Mouse (Mus musculus): ENCODE measurements around the gene Cntfr. TPM values are rescaled to one million over a fixed set of nuclear protein-coding genes. Genes with fewer than 3 reads are reported as not detected.

Cntfr gene
- polyA plus RNA-seq (2012; rRNA removed; ENCODE audit: low replicate concordance): 2.2 and 3.4 TPM in 2 replicates

GRCm38 (mm10) chr4:41696930-41697841 is at the start of gene Cntfr:
Gene Cntfr (minus strand): TSS chr4:41697089.

GRCm38 (mm10) chr4:41731052-41731765 is 34.3 kb upstream of the Cntfr start, which contains the start of gene Arid3c:
Gene Arid3c (minus strand): TSS chr4:41731142.

GRCm38 (mm10) chr4:41722918-41723351 is 26.0 kb upstream of the Cntfr start, which contains the start of gene Dctn3:
Gene Dctn3 (minus strand): TSS chr4:41723170.

GRCm38 (mm10) chr4:41713197-41714067 is 16.5 kb upstream of the Cntfr start, which contains the start of gene Rpp25l:
Gene Rpp25l (minus strand): TSS chr4:41713534.

GRCm38 (mm10) chr4:41699783-41700182 is 2.9 kb upstream of the Cntfr start, which contains the start of gene Il11ra1:
Gene Il11ra1 (plus strand): TSS chr4:41699989.

GRCm38 (mm10) chr4:41639913-41640507 is 56.9 kb downstream of the Cntfr start, which contains the start of gene Enho:
Gene Enho (minus strand): TSS chr4:41640324.

Other genes with a start within 250 kb of the Cntfr start
- 0.70 and 1.2 TPM in 2 replicates for gene Kif24, start 232.2 kb downstream of the Cntfr start, polyA plus RNA-seq (2012; rRNA removed; ENCODE audit: low replicate concordance)
- gene Nudt2, start 231.9 kb downstream of the Cntfr start, polyA plus RNA-seq (2012; rRNA removed; ENCODE audit: low replicate concordance): 4.2 and 5.5 TPM in 2 replicates
- gene AI464131, start 194.0 kb downstream of the Cntfr start, polyA plus RNA-seq (2012; rRNA removed; ENCODE audit: low replicate concordance): 6.8 and 8.2 TPM in 2 replicates
- gene 1110017D15Rik, start 179.8 kb downstream of the Cntfr start, polyA plus RNA-seq (2012; rRNA removed; ENCODE audit: low replicate concordance): not detected in 2 replicates
- 16.8 and 27.1 TPM in 2 replicates for gene Fam219a, start 127.6 kb downstream of the Cntfr start, polyA plus RNA-seq (2012; rRNA removed; ENCODE audit: low replicate concordance)
- 2.2 and 4.2 TPM in 2 replicates for gene Dnaic1, start 127.3 kb downstream of the Cntfr start, polyA plus RNA-seq (2012; rRNA removed; ENCODE audit: low replicate concordance)
- 10.3 and 10.8 TPM in 2 replicates for gene Enho, start 56.8 kb downstream of the Cntfr start, polyA plus RNA-seq (2012; rRNA removed; ENCODE audit: low replicate concordance)
- gene Il11ra1, start 2.9 kb upstream of the Cntfr start, polyA plus RNA-seq (2012; rRNA removed; ENCODE audit: low replicate concordance): 38.6 and 72.8 TPM in 2 replicates
- gene Rpp25l, start 16.4 kb upstream of the Cntfr start, polyA plus RNA-seq (2012; rRNA removed; ENCODE audit: low replicate concordance): 44.2 and 56.4 TPM in 2 replicates
- gene Dctn3, start 26.1 kb upstream of the Cntfr start, polyA plus RNA-seq (2012; rRNA removed; ENCODE audit: low replicate concordance): 37.8 and 51.4 TPM in 2 replicates
- not detected in 2 replicates for gene Arid3c, start 34.1 kb upstream of the Cntfr start, polyA plus RNA-seq (2012; rRNA removed; ENCODE audit: low replicate concordance)
- gene Galt, start 58.1 kb upstream of the Cntfr start, polyA plus RNA-seq (2012; rRNA removed; ENCODE audit: low replicate concordance): 105 and 141 TPM in 2 replicates
- 40.0 and 47.2 TPM in 2 replicates for gene Sigmar1, start 59.1 kb upstream of the Cntfr start, polyA plus RNA-seq (2012; rRNA removed; ENCODE audit: low replicate concordance)
- 14.3 and 25.9 TPM in 2 replicates for gene Ccl27a, start 77.2 kb upstream of the Cntfr start, polyA plus RNA-seq (2012; rRNA removed; ENCODE audit: low replicate concordance)
- 2.4 TPM in 1 of 2 replicates, not detected in the other for gene Gm21541, start 206.5 kb upstream of the Cntfr start, polyA plus RNA-seq (2012; rRNA removed; ENCODE audit: low replicate concordance)
- gene Gm20878, start 244.5 kb upstream of the Cntfr start, polyA plus RNA-seq (2012; rRNA removed; ENCODE audit: low replicate concordance): 0.36 and 6.1 TPM in 2 replicates

All from duodenum, adult 2 months (tissue).